Mouse (Mus musculus) forelimb bud, embryonic 11.5 days (tissue): ENCODE measurements around the gene Tex45.

Source experiments
- DNase-seq: peaks from one replicate; pipeline ENCODE4 v3.0.0-alpha.2; 2012; ENCODE audit warnings: low read depth, low spot score

The Tex45 gene

GRCm38 (mm10) chr8:3485192-3485591, 14.5 kb downstream of the Tex45 start:
- no peak for DNase-seq

GRCm38 (mm10) chr8:3492901-3493844, 22.5 kb downstream of the Tex45 start, which contains the start of gene Zfp358:
Zfp358 (plus strand) TSS chr8:3493138.
- peak; percentile 75 for DNase-seq

GRCm38 (mm10) chr8:3493845-3494208, 23.2 kb downstream of the Tex45 start:
- no peak for DNase-seq

GRCm38 (mm10) chr8:3495578-3496427, 25.1 kb downstream of the Tex45 start:
- DNase-seq, result no peak

GRCm38 (mm10) chr8:3496428-3496748, 25.7 kb downstream of the Tex45 start:
- DNase-seq, result no peak

- no peak for DNase-seq
Observed at GRCm38 (mm10) chr8:3498583-3498982, 27.9 kb downstream of the Tex45 start.

- DNase-seq, result no peak
Observed at GRCm38 (mm10) chr8:3499751-3500150, 29.1 kb downstream of the Tex45 start.

GRCm38 (mm10) chr8:3500235-3501090, 29.8 kb downstream of the Tex45 start, which contains the start of gene Mcoln1:
Mcoln1 (plus strand) TSS chr8:3500457.
- DNase-seq, result peak; percentile 98

- DNase-seq, result no peak
Observed at GRCm38 (mm10) chr8:3502217-3502616, 31.6 kb downstream of the Tex45 start.

- no peak for DNase-seq
Observed at GRCm38 (mm10) chr8:3507979-3508754, 37.5 kb downstream of the Tex45 start.

GRCm38 (mm10) chr8:3514681-3515247, 44.1 kb downstream of the Tex45 start:
- no peak for DNase-seq

- peak; percentile 83 for DNase-seq
Observed at GRCm38 (mm10) chr8:3515260-3515671, 44.6 kb downstream of the Tex45 start, which contains the start of gene Pnpla6. Pnpla6 (plus strand) TSS chr8:3515384.

- DNase-seq, result peak; percentile 43
Observed at GRCm38 (mm10) chr8:3515771-3516417, 45.2 kb downstream of the Tex45 start.

GRCm38 (mm10) chr8:3516450-3517116, 45.9 kb downstream of the Tex45 start:
- peak; percentile 95 for DNase-seq

GRCm38 (mm10) chr8:3517117-3517495, 46.4 kb downstream of the Tex45 start:
- no peak for DNase-seq

- DNase-seq, result no peak
Observed at GRCm38 (mm10) chr8:3522007-3522697, 51.5 kb downstream of the Tex45 start.

- no peak for DNase-seq
Observed at GRCm38 (mm10) chr8:3530816-3531215, 60.2 kb downstream of the Tex45 start.

GRCm38 (mm10) chr8:3531936-3532335, 61.3 kb downstream of the Tex45 start:
- DNase-seq, result no peak
